Mouse (Mus musculus) myocyte (in vitro differentiated cells): ENCODE data around the gene Ftsj1.

Source experiments
- CEBPB ChIP-seq: IDR thresholded peaks from 2 replicates; pipeline ENCODE4 v1.6.1; 2011; ENCODE audit warnings: mild to moderate bottlenecking, moderate library complexity; ENCODE audit not compliant: poor library complexity, insufficient read depth, severe bottlenecking
- E2F4 ChIP-seq: IDR thresholded peaks from one replicate; pipeline ENCODE4 v1.6.1; 2011; ENCODE audit warnings: mild to moderate bottlenecking, control low read depth, moderate library complexity; ENCODE audit not compliant: insufficient read depth
- MAX ChIP-seq: IDR thresholded peaks from one replicate; pipeline ENCODE4 v1.6.1; 2011; ENCODE audit warnings: low read depth, mild to moderate bottlenecking, control low read depth
- MYOD1 ChIP-seq, 3 experiments: IDR thresholded peaks; one replicate each; pipeline ENCODE4 v1.6.1; 2011; ENCODE audit warnings: control low read depth in 2 of 3, low read depth in 2 of 3, mild to moderate bottlenecking in 2 of 3, moderate library complexity in 1 of 3; ENCODE audit not compliant: insufficient read length in 2 of 3, control insufficient read depth in 1 of 3
- MYOG ChIP-seq, 3 experiments: IDR thresholded peaks; one replicate each; pipeline ENCODE4 v1.6.1; 2011; ENCODE audit warnings: control low read depth in 2 of 3, low read depth in 2 of 3, mild to moderate bottlenecking in 2 of 3; ENCODE audit not compliant: insufficient read length in 2 of 3, control insufficient read depth in 1 of 3, insufficient read depth in 1 of 3
- POLR2A ChIP-seq: IDR thresholded peaks from one replicate; pipeline ENCODE4 v1.6.1; 2011; ENCODE audit warnings: low read depth, mild to moderate bottlenecking, control low read depth, moderate library complexity; ENCODE audit not compliant: insufficient read length
- POLR2AphosphoS2 ChIP-seq: IDR thresholded peaks from one replicate; pipeline ENCODE4 v1.6.1; 2011; ENCODE audit warnings: low read depth, control low read depth; ENCODE audit not compliant: insufficient read length
- REST ChIP-seq: IDR thresholded peaks from one replicate; pipeline ENCODE4 v1.6.1; 2011; ENCODE audit warnings: mild to moderate bottlenecking, control low read depth, moderate library complexity; ENCODE audit not compliant: insufficient read depth, insufficient read length
- SRF ChIP-seq: IDR thresholded peaks from one replicate; pipeline ENCODE4 v1.6.1; 2011; ENCODE audit warnings: low read depth; ENCODE audit not compliant: control insufficient read depth, insufficient read length
- TCF12 ChIP-seq: IDR thresholded peaks from one replicate; pipeline ENCODE4 v1.6.1; 2011; ENCODE audit warnings: mild to moderate bottlenecking, control low read depth; ENCODE audit not compliant: poor library complexity, insufficient read depth, severe bottlenecking
- TCF3 ChIP-seq: IDR thresholded peaks from one replicate; pipeline ENCODE4 v1.6.1; 2011; ENCODE audit warnings: low read depth, control low read depth; ENCODE audit not compliant: insufficient read length
- USF1 ChIP-seq: IDR thresholded peaks from one replicate; pipeline ENCODE4 v1.6.1; 2011; ENCODE audit warnings: low read depth, mild to moderate bottlenecking, control low read depth, moderate library complexity

DNA sequence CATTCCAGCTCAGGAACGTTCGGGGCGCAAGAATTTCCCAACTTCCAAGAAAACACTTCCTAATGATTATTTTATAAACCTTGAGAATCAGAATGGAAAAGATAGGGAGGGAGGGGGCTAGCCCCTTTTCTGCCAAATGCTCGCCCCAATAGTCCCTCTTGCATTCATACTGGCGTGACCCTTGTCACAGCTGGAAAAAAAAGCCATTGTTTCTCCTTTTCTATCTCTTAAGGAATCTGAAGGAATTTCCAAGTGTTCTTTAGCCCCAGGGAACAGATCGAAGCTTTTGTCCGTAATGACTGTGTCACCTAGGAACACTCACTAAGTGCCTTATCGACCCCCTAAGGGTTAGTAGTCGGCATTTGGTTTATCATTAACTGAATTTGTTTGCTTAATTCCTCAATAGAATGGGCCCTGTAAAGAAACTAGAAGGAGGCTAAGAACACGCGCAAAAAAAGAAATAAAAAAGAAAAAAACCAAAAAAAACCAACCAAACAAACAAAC is 45.5 kb downstream of the Ftsj1 start:
- TF ChIP-seq POLR2A (no peak), USF1 (no peak), TCF12 (no peak), MYOG (IDR thresholded peaks at IDR 0.05; ENCODE audit: control insufficient read depth in 1 of 3, insufficient read depth in 1 of 3, insufficient read length in 2 of 3, low read depth in 2 of 3) (no peak), E2F4 (no peak), MYOD1 (IDR thresholded peaks at IDR 0.05; ENCODE audit: control insufficient read depth in 1 of 3, insufficient read length in 2 of 3, low read depth in 2 of 3) (no peak), MAX (no peak), SRF (no peak), CEBPB (no peak), POLR2AphosphoS2 (no peak), TCF3 (no peak), REST (no peak)
